Mouse (Mus musculus) kidney, postnatal 0 days (tissue): ENCODE results near the gene Mob3b. TPM values are rescaled to one million over a fixed set of nuclear protein-coding genes. Genes with fewer than 3 reads are reported as not detected.

ENCODE experiments used
- ATAC-seq: fragments of 200-750 bp; cut with Nextera tagmentation; replicated peaks from 2 replicates; pipeline ENCODE4 v1.8.0; 2017; ENCODE audit warnings: low read depth, moderate number of reproducible peaks, moderate TSS enrichment, moderate library complexity; ENCODE audit not compliant: low FRiP score
- DNase-seq: peaks from one replicate; pipeline ENCODE4 v3.0.0-alpha.2; 2016; ENCODE audit warnings: low spot score
- H3K27ac ChIP-seq: fragments of 300-500 bp; sonication (generic); 2 replicates; pipeline ENCODE4 v1.5.1; 2014; ENCODE audit warnings: mild to moderate bottlenecking
- H3K27me3 ChIP-seq: fragments of 300-500 bp; sonication (generic); 2 replicates; pipeline ENCODE4 v1.6.1; 2014; ENCODE audit warnings: low read length, mixed read lengths; ENCODE audit not compliant: insufficient read depth
- H3K36me3 ChIP-seq: fragments of 300-500 bp; sonication (generic); 2 replicates; pipeline ENCODE4 v1.6.1; 2014; ENCODE audit warnings: low read length, mixed read lengths; ENCODE audit not compliant: insufficient read depth
- H3K4me1 ChIP-seq: fragments of 300-500 bp; sonication (generic); replicated peaks from 2 replicates; pipeline ENCODE4 v1.6.1; 2014; ENCODE audit warnings: antibody characterized with exemption, low read length, mixed read lengths; ENCODE audit not compliant: insufficient read depth
- H3K4me2 ChIP-seq: fragments of 300-500 bp; sonication (generic); 2 replicates; pipeline ENCODE4 v1.6.1; 2014; ENCODE audit warnings: mild to moderate bottlenecking, low read length, moderate library complexity, mixed read lengths
- H3K4me3 ChIP-seq: fragments of 300-500 bp; sonication (generic); replicated peaks from 2 replicates; pipeline ENCODE4 v1.5.1; 2014; ENCODE audit warnings: low read depth, low read length
- H3K9ac ChIP-seq: fragments of 300-500 bp; sonication (generic); 2 replicates; pipeline ENCODE4 v1.6.1; 2014; ENCODE audit warnings: low read depth, low read length
- H3K9me3 ChIP-seq: fragments of 300-500 bp; sonication (generic); replicated peaks from 2 replicates; pipeline ENCODE4 v1.6.1; 2016; ENCODE audit warnings: low read length, inconsistent platforms, mixed read lengths
- CTCF ChIP-seq: IDR thresholded peaks from 2 replicates; pipeline ENCODE4 v1.5.1; 2016; ENCODE audit warnings: antibody characterized with exemption, low read depth, mild to moderate bottlenecking, moderate library complexity
- WGBS: fragments of 180-500 bp; shearing (Covaris S2); extraction: QIAGEN DNeasy Blood & Tissue Kit; methylation state at CpG from one replicate; pipeline ENCODE4 v1.1.7; 2014; 5-methylcytosine and 5-hydroxymethylcytosine counted together
- polyA plus RNA-seq: library from polyadenylated mRNA; unstranded; fragments of >200 nt; fragmentation: Nextera tagmentation; extraction: Ambion mirVana; gene quantifications from 2 replicates; pipeline ENCODE4 v1.2.1, GENCODE M21; 2015

Gene Mob3b
- polyA plus RNA-seq: 13.1 and 13.7 TPM in 2 replicates

DNA sequence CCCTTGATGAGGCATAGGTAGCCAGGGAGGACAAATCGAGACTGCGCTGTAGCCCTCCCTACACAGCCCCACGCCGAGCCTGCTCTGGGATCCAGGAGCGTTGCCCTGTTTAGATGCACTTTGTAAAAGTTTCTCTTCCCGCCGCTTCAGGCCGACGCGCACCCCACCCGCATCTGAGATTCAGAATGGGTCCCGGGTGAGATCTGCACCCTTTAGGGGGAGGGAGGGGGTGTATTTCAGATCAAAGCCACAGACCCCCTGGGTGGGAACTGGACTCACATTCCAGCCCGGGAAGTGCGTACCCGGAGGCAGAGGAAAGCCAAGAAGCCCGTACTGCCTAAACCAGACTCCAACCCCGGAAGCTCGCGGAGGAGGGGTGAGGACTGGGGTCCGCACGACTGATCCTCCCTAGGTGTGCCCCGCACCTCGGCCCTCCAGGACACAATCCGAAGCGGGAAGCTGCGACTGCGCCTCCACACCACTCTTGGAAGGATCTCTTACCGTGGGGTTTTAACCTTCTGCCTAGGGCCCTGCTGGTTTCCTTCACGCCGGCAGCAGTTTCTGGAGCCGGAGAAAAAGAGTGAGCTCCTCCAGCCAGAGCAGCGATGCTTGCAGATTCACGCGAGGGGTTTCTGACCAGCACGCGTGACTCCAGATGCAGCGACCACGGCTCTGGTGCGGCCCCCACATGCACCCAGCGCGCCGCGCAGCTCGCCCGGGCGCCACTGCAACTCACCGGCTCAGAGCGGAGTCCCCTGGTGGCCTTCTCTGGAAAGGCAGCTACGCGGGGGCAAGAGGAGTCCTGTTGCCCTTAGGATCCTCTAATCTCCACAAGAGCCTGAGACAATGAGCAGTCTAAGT is at the start of gene Mob3b:
TSS of gene Mob3b (minus strand) at position 734 of the 861 bp plus-strand sequence.
- peak; percentile 89 for DNase-seq
- peak; percentile 75 for ATAC-seq
- under 1% methylated on average over 50 of the region's 50 CpGs for WGBS
- peak; percentile 87 for TF ChIP-seq CTCF
- H3K27ac ChIP-seq: peak within 1 kb of the TSS; percentile 87
- peak within 1 kb of the TSS; percentile 75 for H3K9ac ChIP-seq
- peak within 1 kb of the TSS; percentile 89 for H3K4me2 ChIP-seq
- no peaks in the 10 kb centered on the region for H3K36me3 ChIP-seq
- no peaks in the 10 kb centered on the region; the same call in 1 of the 2 replicates for H3K4me1 ChIP-seq
- H3K4me3 ChIP-seq: peak within 1 kb of the TSS; percentile 61
- H3K9me3 ChIP-seq: no peaks in the 10 kb centered on the region
- H3K27me3 ChIP-seq: no peaks in the 10 kb centered on the region

DNA sequence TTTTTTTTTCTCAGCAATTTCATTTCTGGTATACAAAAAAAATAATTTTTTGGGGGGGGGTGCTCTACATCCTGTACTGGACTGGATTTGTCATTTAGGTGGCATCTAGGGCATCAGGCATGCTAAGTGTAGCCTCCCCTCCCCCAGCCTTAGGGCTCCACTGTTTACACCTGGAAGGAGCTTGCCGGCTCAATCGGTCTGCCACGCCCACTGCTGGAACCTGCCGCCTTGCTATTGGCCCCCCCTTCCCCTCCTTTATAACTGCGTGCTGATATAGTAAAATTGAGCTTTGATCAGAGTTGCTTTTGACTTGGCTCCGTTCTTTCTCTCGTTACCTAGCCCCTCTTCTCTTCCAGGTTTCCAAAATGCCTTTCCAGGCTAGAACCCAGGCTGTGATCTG is 47.4 kb upstream of the Mob3b start:
- Histone ChIP-seq H3K9me3 (no peaks in the 10 kb centered on the region), H3K27me3 (no peaks in the 10 kb centered on the region), H3K4me1 (no peaks in the 10 kb centered on the region), H3K4me2 (no peak overlapping the region), H3K4me3 (no peak overlapping the region), H3K9ac (no peak overlapping the region), H3K36me3 (no peaks in the 10 kb centered on the region), H3K27ac (no peak overlapping the region)
- DNase-seq (no peak), ATAC-seq (no peak)
- 74% methylated on average over 7 of the region's 7 CpGs for WGBS
- TF ChIP-seq CTCF: no peak

DNA sequence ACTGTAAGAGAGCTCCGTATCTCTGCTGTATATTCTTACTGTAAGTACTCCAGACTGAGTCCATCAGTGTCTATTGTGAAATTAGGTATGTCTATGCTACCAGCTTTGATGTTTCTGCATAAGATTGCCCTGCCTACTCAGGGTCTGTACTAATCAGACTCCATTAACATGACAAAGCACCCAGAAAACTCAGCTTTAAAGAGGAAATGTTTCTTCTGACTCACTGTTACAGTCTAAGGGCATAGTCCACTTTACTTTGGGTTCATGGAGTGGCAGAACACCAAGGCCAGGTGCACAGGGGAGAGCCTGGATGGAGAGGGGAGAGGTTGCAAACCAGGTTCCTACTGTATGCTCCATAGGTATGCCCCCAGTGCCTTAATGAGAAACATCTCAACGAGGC is 46.4 kb upstream of the Mob3b start:
- Histone ChIP-seq H3K4me2 (no peak overlapping the region), H3K4me3 (no peak overlapping the region), H3K27ac (no peak overlapping the region), H3K36me3 (no peaks in the 10 kb centered on the region), H3K9me3 (no peaks in the 10 kb centered on the region), H3K9ac (no peak overlapping the region), H3K27me3 (no peaks in the 10 kb centered on the region), H3K4me1 (no peaks in the 10 kb centered on the region)
- no peak for DNase-seq
- no peak for ATAC-seq
- 89% methylated on average over 2 of the region's 2 CpGs for WGBS
- no peak for TF ChIP-seq CTCF

DNA sequence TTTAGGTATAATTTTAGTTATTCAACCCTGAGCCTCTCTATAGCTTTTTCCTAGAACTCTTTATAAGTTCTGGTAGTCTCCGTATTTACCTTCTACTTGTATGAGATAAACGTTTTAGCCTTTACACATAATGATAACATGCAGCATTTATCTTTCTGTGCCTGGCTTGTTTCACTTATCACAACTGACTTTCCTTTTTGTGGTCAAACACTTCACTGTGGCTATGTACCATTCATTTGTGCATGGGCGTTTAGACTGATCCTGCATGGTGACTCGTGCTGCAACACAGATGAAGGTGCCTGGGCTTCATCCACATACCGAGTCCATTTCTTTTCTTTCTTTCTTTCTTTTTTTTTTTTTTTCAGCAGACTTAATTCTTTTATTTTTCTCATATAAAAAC is 44.4 kb upstream of the Mob3b start:
- ATAC-seq: no peak
- DNase-seq: no peak
- no peaks in the 10 kb centered on the region for H3K4me1 ChIP-seq
- H3K9me3 ChIP-seq: no peaks in the 10 kb centered on the region
- no peak overlapping the region for H3K27ac ChIP-seq
- no peaks in the 10 kb centered on the region for H3K27me3 ChIP-seq
- no peak for TF ChIP-seq CTCF
- 96% methylated on average over 5 of the region's 5 CpGs for WGBS
- H3K36me3 ChIP-seq: no peaks in the 10 kb centered on the region
- H3K4me2 ChIP-seq: no peak overlapping the region
- H3K4me3 ChIP-seq: no peak overlapping the region
- H3K9ac ChIP-seq: no peak overlapping the region

DNA sequence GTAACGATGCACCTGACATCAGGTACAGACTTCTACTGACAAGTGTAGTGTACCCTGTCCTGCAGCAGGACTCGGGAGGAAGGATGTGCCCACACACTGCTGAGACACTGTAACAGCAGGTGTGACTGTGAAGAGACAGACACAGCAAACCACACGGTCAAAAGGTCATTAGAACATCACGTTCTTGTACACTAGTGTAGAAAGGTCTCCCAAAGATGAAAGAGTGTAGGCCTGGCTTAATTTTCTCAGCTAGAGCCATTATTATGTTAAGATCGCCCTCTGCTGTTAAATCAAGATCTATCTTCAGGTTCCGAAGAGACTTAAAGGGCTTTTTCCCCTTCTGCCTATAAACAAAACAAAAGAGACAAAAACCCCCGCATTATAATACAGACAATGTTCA is 35.4 kb upstream of the Mob3b start:
- Histone ChIP-seq H3K36me3 (peaks cover 4% of the 10 kb centered on the region), H3K9ac (no peak overlapping the region), H3K4me3 (no peak overlapping the region), H3K27me3 (no peaks in the 10 kb centered on the region), H3K4me1 (no peaks in the 10 kb centered on the region), H3K27ac (no peak overlapping the region), H3K9me3 (no peaks in the 10 kb centered on the region), H3K4me2 (no peak overlapping the region)
- peak; percentile 59; the same call in 1 of the 2 replicates for ATAC-seq
- WGBS: 37% methylated on average over 7 of the region's 7 CpGs
- peak; percentile 77 for DNase-seq
- TF ChIP-seq CTCF: peak; percentile 70

DNA sequence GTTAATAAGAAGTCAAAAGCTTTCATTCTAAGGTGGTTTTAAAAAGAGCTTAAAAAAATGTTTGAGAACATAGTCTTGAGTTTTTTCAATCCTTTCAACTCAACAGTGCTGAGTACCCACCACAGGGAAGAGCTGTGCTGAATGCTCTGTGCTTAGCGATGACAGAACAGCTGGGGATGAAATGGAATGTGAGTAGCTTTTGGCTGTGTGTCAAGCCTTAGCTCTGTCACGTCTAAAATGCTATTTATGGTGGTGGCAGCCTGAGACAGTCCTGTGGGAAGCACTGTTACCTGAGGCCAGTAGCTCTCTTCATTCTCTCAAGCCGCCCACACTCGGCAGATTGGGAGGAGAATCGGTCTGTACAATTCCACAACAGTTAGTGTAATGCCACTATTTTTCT is 32.5 kb upstream of the Mob3b start:
- ATAC-seq (no peak), DNase-seq (no peak)
- Histone ChIP-seq H3K27me3 (no peaks in the 10 kb centered on the region), H3K9me3 (no peaks in the 10 kb centered on the region), H3K4me2 (no peak overlapping the region), H3K4me1 (no peaks in the 10 kb centered on the region), H3K27ac (no peak overlapping the region), H3K36me3 (peaks cover 4% of the 10 kb centered on the region; the same call in 1 of the 2 replicates), H3K4me3 (no peak overlapping the region), H3K9ac (no peak overlapping the region)
- 67% methylated on average over 5 of the region's 5 CpGs for WGBS
- TF ChIP-seq CTCF: no peak
